Mouse (Mus musculus) MEL (cell line): Measurements from ENCODE around the gene Fscn2.

Experiments
- CTCF ChIP-seq, 3 experiments: IDR thresholded peaks in 2 of 3; conservative IDR thresholded peaks in 1 of 3; 2 replicates each; pipeline ENCODE4 v1.5.1; 2011 to 2012; ENCODE audit warnings: low read length in 3 of 3, low read depth in 2 of 3, mild to moderate bottlenecking in 2 of 3, improper control_type of control experiment in 1 of 3, inconsistent platforms in 1 of 3, mixed read lengths in 1 of 3, moderate library complexity in 1 of 3; ENCODE audit not compliant: control insufficient read depth in 1 of 3, insufficient read depth in 1 of 3, poor library complexity in 1 of 3, severe bottlenecking in 1 of 3
- ETS1 ChIP-seq: IDR thresholded peaks from 2 replicates; pipeline ENCODE4 v1.6.1; 2012; ENCODE audit warnings: low read depth, mild to moderate bottlenecking, inconsistent platforms, low read length, improper control_type of control experiment, moderate library complexity
- HCFC1 ChIP-seq: IDR thresholded peaks from 2 replicates; pipeline ENCODE4 v1.6.1; 2012; ENCODE audit warnings: low read depth, mild to moderate bottlenecking, inconsistent platforms, low read length, improper control_type of control experiment, moderate library complexity
- MEF2A ChIP-seq: IDR thresholded peaks from 2 replicates; pipeline ENCODE4 v1.6.1; 2014; ENCODE audit warnings: low read depth, mild to moderate bottlenecking, inconsistent platforms, low read length, improper control_type of control experiment; ENCODE audit not compliant: poor library complexity, insufficient replicate concordance, severe bottlenecking; ENCODE audit errors: extremely low read depth
- NELFE ChIP-seq: IDR thresholded peaks from 2 replicates; pipeline ENCODE4 v1.6.1; 2011; ENCODE audit warnings: low read depth, low read length, improper control_type of control experiment
- POLR2A ChIP-seq, 2 experiments: IDR thresholded peaks; 2 replicates each; pipeline ENCODE4 v1.6.1; 2011 to 2012; ENCODE audit warnings: low read length in 2 of 2, mild to moderate bottlenecking in 2 of 2, control low read depth in 1 of 2, improper control_type of control experiment in 1 of 2, low read depth in 1 of 2, moderate library complexity in 1 of 2; ENCODE audit not compliant: control insufficient read depth in 1 of 2, insufficient read depth in 1 of 2, poor library complexity in 1 of 2
- RAD21 ChIP-seq: IDR thresholded peaks from 2 replicates; pipeline ENCODE4 v1.6.1; 2011; ENCODE audit warnings: mild to moderate bottlenecking, low read depth, low read length, improper control_type of control experiment
- TBP ChIP-seq: IDR thresholded peaks from 2 replicates; pipeline ENCODE4 v1.8.0; 2011; ENCODE audit warnings: low read depth, low read length, improper control_type of control experiment

DNA sequence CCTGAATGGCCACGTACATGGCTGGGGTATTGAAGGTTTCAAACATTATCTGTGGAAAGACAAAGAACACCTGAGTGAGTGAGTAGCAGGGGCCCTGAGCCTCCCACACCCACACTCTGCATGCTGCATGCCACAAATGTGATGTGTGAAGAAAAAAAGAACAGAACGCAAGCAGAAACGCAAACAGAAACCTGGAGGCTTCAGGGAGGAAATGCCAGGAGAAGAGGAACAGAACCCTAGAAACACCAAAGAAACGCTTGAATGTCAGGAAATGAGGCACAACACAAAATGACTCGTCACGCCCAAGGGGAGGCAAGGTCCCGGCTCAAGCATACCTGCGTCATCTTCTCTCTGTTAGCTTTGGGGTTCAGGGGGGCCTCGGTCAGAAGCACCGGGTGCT is 14.0 kb upstream of the Fscn2 start:
- no peak for TF ChIP-seq POLR2A (IDR thresholded peaks at IDR 0.05; ENCODE audit: control insufficient read depth in 1 of 2, insufficient read depth in 1 of 2, low read depth in 1 of 2, low read length in 2 of 2, poor library complexity in 1 of 2)
- no peak for TF ChIP-seq HCFC1
- TF ChIP-seq ETS1: no peak
- no peak for TF ChIP-seq NELFE
- no peak for TF ChIP-seq MEF2A
- no peak for TF ChIP-seq RAD21
- TF ChIP-seq CTCF (IDR thresholded peaks at IDR 0.05 in 2 of 3, conservative IDR thresholded peaks at IDR 0.05 in 1 of 3; ENCODE audit: control insufficient read depth in 1 of 3, insufficient read depth in 1 of 3, low read depth in 2 of 3, low read length in 3 of 3, poor library complexity in 1 of 3, severe bottlenecking in 1 of 3): no peak
- TF ChIP-seq TBP: no peak
